Mouse (Mus musculus): Measurements from ENCODE around the gene Gsk3a. TPM values are rescaled to one million over a fixed set of nuclear protein-coding genes. Genes with fewer than 3 reads are reported as not detected.

Gene Gsk3a
- total RNA-seq, 1 experiment, result 38.2 TPM

DNA sequence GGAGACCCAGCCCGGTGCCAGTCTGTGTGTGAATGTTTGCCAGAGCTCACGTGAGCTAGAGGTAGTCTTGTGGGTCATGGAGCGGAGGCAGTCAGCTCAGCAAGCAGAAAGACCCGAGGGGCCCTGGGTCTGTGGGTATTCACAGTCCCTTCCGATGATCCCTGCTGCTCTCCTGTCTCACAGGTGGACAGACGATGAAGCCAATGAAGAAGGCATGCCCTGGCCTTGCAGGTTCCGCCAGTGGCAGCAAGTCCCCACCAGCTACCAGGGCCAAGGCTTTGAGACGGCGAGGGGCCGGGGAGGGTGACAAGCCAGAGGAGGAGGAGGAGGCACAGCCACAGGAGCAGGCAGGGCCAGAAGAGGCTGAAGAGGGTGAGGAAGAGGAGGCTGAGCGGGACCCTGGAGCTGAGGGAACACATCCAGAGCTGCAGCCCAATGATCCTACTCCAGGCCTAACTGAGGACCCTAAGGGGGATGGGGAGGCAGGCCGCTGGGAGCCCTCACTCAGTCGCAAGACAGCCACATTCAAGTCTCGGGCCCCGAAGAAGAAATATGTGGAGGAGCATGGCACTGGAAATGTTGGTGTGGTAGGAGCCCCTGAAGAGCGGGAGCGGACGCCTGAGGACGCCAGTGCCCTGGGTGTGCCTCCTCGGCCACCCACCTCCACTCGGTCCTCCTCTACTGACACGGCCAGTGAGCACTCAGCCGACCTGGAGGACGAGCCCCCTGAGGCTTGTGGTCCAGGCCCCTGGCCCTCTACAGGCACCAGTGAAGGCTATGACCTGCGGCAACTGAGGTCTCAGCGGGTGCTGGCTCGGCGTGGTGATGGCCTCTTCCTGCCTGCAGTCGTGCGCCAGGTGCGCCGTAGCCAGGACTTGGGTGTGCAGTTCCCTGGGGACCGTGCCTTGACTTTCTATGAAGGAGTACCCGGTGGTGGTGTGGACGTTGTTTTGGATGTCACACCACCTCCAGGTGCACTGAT, 33.3 kb upstream of the Gsk3a start:
- no peak for DNase-seq (ENCODE audit: low read depth, low spot score)
- in situ Hi-C loops (cut with MboI; ENCODE audit: low sequenced_read_pairs in 2 of 2, unreplicated experiment in 2 of 2), result no loop called here

DNA sequence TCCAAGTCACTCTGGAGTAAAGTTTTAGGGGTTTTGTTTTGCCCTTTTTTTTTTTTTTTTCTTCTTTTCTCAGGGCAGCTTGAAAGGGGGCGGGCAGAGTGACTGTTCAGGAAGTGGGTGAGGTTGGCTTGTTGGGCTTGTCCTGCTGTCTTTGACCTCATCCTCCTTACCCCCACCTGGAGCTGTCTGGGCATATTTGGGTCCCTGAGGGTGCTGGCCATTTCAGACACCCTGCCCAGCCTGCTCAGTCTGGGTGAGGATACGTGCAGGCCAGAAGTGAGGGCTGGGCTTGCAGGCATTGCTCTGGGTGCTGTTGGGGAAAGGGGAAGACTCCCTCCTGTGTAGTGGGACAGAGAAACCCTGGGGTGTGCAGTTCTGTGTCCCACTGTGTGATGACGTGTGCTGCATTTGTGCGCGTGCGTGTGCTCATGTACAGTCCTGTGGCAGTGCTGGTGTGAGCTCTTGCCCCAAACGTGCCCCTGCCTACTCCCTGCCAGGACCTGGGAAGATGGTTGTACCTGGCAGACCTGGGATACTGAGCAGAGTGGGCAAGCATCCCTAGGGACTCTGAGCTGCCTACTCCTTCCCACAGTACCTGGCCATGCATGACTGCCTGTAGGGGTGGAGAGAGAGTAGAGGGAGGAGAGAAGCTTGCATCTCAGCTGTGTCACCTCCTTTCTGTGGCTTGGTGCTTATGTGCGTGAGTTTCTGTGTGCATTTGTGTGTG, 32.1 kb upstream of the Gsk3a start:
- no peak overlapping the region for H3K27ac ChIP-seq (ENCODE audit: insufficient read depth, low read depth, low read length, poor library complexity, severe bottlenecking)
- H3K4me3 ChIP-seq (ENCODE audit: insufficient read depth in 1 of 2, low read depth in 1 of 2, low read length in 2 of 2, poor library complexity in 1 of 2, severe bottlenecking in 1 of 2), result peak overlapping the region in 1 of 2 experiments; percentile 77; a peak in 1 of 4 replicates
- H3K9me3 ChIP-seq (ENCODE audit: control insufficient read depth, insufficient read depth, low read depth, low read length), result no peaks in the 10 kb centered on the region
- no peak for DNase-seq (ENCODE audit: low read depth, low spot score)
- peaks cover 12 to 53% of the 10 kb centered on the region in 2 experiments for H3K4me1 ChIP-seq (ENCODE audit: control insufficient read depth in 2 of 2, insufficient read depth in 2 of 2, low read length in 2 of 2, poor library complexity in 1 of 2)
- no peak overlapping the region for H3K9ac ChIP-seq (ENCODE audit: insufficient read depth, low read depth, low read length, poor library complexity, severe bottlenecking)
- in situ Hi-C loops (cut with MboI; ENCODE audit: low sequenced_read_pairs in 2 of 2, unreplicated experiment in 2 of 2), result no loop called here
- no peaks in the 10 kb centered on the region for H3K36me3 ChIP-seq (ENCODE audit: control insufficient read depth, insufficient read depth, low read length, poor library complexity, severe bottlenecking)
- no peak for TF ChIP-seq MAFK (IDR thresholded peaks at IDR 0.05; ENCODE audit: insufficient read depth, low read depth, low read length)
- TF ChIP-seq CHD2 (IDR thresholded peaks at IDR 0.05; ENCODE audit: low read depth, low read length), result no peak
- no peak for TF ChIP-seq ZC3H11A (IDR thresholded peaks at IDR 0.05; ENCODE audit: borderline replicate concordance, low read depth, low read length)
- TF ChIP-seq HCFC1 (IDR thresholded peaks at IDR 0.05; ENCODE audit: borderline replicate concordance, insufficient read depth, low read length), result no peak
- peak; percentile 36; the same call in 1 of the 2 replicates for TF ChIP-seq ZNF384 (IDR thresholded peaks at IDR 0.05; ENCODE audit: low read depth, low read length)

More for the DNA sequence above, 33.3 kb upstream of the Gsk3a start:
- no peaks in the 10 kb centered on the region for H3K9me3 ChIP-seq (ENCODE audit: control insufficient read depth, insufficient read depth, low read depth, low read length)
- H3K4me3 ChIP-seq (ENCODE audit: insufficient read depth in 1 of 2, low read depth in 1 of 2, low read length in 2 of 2, poor library complexity in 1 of 2, severe bottlenecking in 1 of 2), result peak overlapping the region in 1 of 2 experiments; percentile 21; a peak in 2 of 4 replicates
- no peaks in the 10 kb centered on the region for H3K36me3 ChIP-seq (ENCODE audit: control insufficient read depth, insufficient read depth, low read length, poor library complexity, severe bottlenecking)
- H3K9ac ChIP-seq (ENCODE audit: insufficient read depth, low read depth, low read length, poor library complexity, severe bottlenecking), result peak overlapping the region; percentile 1
- no peak for TF ChIP-seq CHD2 (IDR thresholded peaks at IDR 0.05; ENCODE audit: low read depth, low read length)
- TF ChIP-seq ZC3H11A (IDR thresholded peaks at IDR 0.05; ENCODE audit: borderline replicate concordance, low read depth, low read length), result no peak
- TF ChIP-seq MAFK (IDR thresholded peaks at IDR 0.05; ENCODE audit: insufficient read depth, low read depth, low read length), result no peak
- no peak for TF ChIP-seq ZNF384 (IDR thresholded peaks at IDR 0.05; ENCODE audit: low read depth, low read length)
- TF ChIP-seq HCFC1 (IDR thresholded peaks at IDR 0.05; ENCODE audit: borderline replicate concordance, insufficient read depth, low read length), result no peak
- H3K27ac ChIP-seq (ENCODE audit: insufficient read depth, low read depth, low read length, poor library complexity, severe bottlenecking), result no peak overlapping the region
- H3K4me1 ChIP-seq (ENCODE audit: control insufficient read depth in 2 of 2, insufficient read depth in 2 of 2, low read length in 2 of 2, poor library complexity in 1 of 2), result peaks cover 13 to 57% of the 10 kb centered on the region in 2 experiments; a peak in 3 of 4 replicates

- TF ChIP-seq MAFK (IDR thresholded peaks at IDR 0.05; ENCODE audit: insufficient read depth, low read depth, low read length) (no peak), CHD2 (IDR thresholded peaks at IDR 0.05; ENCODE audit: low read depth, low read length) (no peak), ZNF384 (IDR thresholded peaks at IDR 0.05; ENCODE audit: low read depth, low read length) (no peak)
- peak overlapping the region; percentile 77 to 82 for H3K4me3 ChIP-seq (ENCODE audit: insufficient read depth in 1 of 2, low read depth in 1 of 2, low read length in 2 of 2, poor library complexity in 1 of 2, severe bottlenecking in 1 of 2)
- in situ Hi-C loops (cut with MboI; ENCODE audit: low sequenced_read_pairs in 2 of 2, unreplicated experiment in 2 of 2), result no loop called here
- H3K9me3 ChIP-seq (ENCODE audit: control insufficient read depth, insufficient read depth, low read depth, low read length), result no peaks in the 10 kb centered on the region
- no peak for DNase-seq (ENCODE audit: low read depth, low spot score)
- H3K36me3 ChIP-seq (ENCODE audit: control insufficient read depth, insufficient read depth, low read length, poor library complexity, severe bottlenecking), result no peaks in the 10 kb centered on the region
- peaks cover 14 to 53% of the 10 kb centered on the region in 2 experiments for H3K4me1 ChIP-seq (ENCODE audit: control insufficient read depth in 2 of 2, insufficient read depth in 2 of 2, low read length in 2 of 2, poor library complexity in 1 of 2)
- H3K27ac ChIP-seq (ENCODE audit: insufficient read depth, low read depth, low read length, poor library complexity, severe bottlenecking), result peak overlapping the region; percentile 64; the same call in 1 of the 2 replicates
- H3K9ac ChIP-seq (ENCODE audit: insufficient read depth, low read depth, low read length, poor library complexity, severe bottlenecking), result peak overlapping the region; percentile 80
Observed at GRCm38 (mm10) chr7:25269029-25269428, 31.4 kb upstream of the Gsk3a start.

GRCm38 (mm10) chr7:25268588-25268987, 30.9 kb upstream of the Gsk3a start:
- Histone ChIP-seq H3K9ac (ENCODE audit: insufficient read depth, low read depth, low read length, poor library complexity, severe bottlenecking) (peak overlapping the region; percentile 80), H3K36me3 (ENCODE audit: control insufficient read depth, insufficient read depth, low read length, poor library complexity, severe bottlenecking) (no peaks in the 10 kb centered on the region), H3K9me3 (ENCODE audit: control insufficient read depth, insufficient read depth, low read depth, low read length) (no peaks in the 10 kb centered on the region), H3K4me1 (ENCODE audit: control insufficient read depth in 2 of 2, insufficient read depth in 2 of 2, low read length in 2 of 2, poor library complexity in 1 of 2) (peaks cover 16 to 54% of the 10 kb centered on the region in 2 experiments), H3K27ac (ENCODE audit: insufficient read depth, low read depth, low read length, poor library complexity, severe bottlenecking) (peak overlapping the region; percentile 64; the same call in 1 of the 2 replicates), H3K4me3 (ENCODE audit: insufficient read depth in 1 of 2, low read depth in 1 of 2, low read length in 2 of 2, poor library complexity in 1 of 2, severe bottlenecking in 1 of 2) (peak overlapping the region; percentile 77 to 82)
- in situ Hi-C loops (cut with MboI; ENCODE audit: low sequenced_read_pairs in 2 of 2, unreplicated experiment in 2 of 2), result no loop called here
- no peak for DNase-seq (ENCODE audit: low read depth, low spot score)
- no peak for TF ChIP-seq HCFC1 (IDR thresholded peaks at IDR 0.05; ENCODE audit: borderline replicate concordance, insufficient read depth, low read length)
- TF ChIP-seq MAFK (IDR thresholded peaks at IDR 0.05; ENCODE audit: insufficient read depth, low read depth, low read length), result no peak
- no peak for TF ChIP-seq ZNF384 (IDR thresholded peaks at IDR 0.05; ENCODE audit: low read depth, low read length)
- TF ChIP-seq CHD2 (IDR thresholded peaks at IDR 0.05; ENCODE audit: low read depth, low read length), result no peak
- TF ChIP-seq ZC3H11A (IDR thresholded peaks at IDR 0.05; ENCODE audit: borderline replicate concordance, low read depth, low read length), result no peak

Data from ES-E14 (cell line).